Mouse (Mus musculus): ENCODE measurements around the gene Fbxl17.

Fbxl17 gene

GRCm38 (mm10) chr17:63217016-63217415, 282.8 kb downstream of the Fbxl17 start:
- DNase-seq (ENCODE audit: low spot score in 2 of 2): no peak

- no peak for DNase-seq (ENCODE audit: low spot score in 2 of 2)
These were observed 287.8 kb downstream of the Fbxl17 start for GRCm38 (mm10) chr17:63212018-63212417.

DNA sequence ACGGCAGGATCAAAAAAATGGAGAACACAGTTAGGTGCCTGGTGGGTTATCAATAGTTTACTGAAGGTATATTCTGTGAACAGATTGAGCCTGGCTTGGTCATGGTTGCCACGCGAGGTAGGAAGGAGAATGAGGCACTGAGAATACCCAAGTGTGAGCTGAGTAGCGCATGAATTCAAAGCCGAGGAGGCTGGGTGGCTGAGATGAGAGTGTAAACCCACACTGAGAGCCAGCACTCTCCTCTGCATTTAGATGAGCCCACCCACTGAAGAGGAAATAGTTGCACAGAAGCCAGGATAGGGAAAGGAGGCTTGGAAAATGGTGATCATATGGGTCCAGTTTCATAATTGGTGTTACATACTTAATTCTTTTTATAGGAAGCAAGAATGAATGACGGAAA, 290.7 kb downstream of the Fbxl17 start:
- DNase-seq (ENCODE audit: low spot score in 2 of 2): no peak

GRCm38 (mm10) chr17:63208346-63208745, 291.5 kb downstream of the Fbxl17 start:
- DNase-seq (ENCODE audit: low spot score in 2 of 2): no peak

- no peak for DNase-seq (ENCODE audit: low spot score in 2 of 2)
These were observed 292.1 kb downstream of the Fbxl17 start for GRCm38 (mm10) chr17:63207714-63208113.

DNA sequence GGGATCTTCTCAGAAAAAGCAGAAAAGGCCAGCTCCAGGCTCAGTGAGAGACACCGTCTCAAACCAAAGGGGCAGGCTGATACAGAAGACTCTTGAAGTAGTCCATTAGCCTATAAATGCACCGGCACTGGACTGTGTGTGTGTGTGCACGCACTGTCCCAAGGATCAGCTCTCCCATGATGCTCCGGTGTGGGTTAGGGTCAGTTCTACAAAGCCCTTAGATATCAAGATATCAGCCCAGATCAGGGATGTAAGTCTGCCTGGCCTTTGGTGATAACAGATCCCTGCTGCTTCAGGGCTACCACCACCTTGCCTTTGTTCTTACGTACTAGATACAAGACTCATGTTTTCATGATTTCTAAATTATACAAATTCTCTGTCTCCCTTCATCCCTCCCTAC, 294.5 kb downstream of the Fbxl17 start:
- DNase-seq (ENCODE audit: low spot score in 2 of 2): no peak

DNA sequence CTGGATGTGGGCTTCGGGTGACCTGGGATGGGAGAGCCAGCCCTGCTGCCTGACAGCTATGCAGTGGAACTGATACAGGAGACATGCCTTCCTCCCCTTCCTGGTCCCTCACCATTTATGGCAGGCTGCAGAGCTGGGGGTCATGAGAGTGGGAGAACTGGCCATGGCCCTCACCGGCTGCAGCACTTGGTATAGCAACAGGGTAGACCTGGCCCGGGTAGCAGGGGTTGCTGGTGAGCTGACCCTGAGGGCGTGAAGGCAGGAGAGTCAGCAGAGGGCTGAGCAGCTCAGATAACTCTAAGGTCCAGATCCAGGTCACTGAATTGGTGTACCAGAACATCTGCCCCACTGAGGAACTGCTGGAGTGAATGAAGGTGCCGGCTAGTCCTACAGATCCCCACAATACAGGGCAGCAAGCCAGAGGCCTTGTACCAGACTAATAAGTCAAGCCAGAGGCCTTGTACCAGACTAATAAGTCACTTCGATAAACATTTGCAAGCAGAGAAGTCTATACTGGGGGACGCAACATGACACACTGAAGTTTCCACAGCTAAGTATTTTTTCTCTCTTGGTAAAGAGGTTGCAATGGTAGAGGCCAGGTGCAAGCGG, 296.1 kb downstream of the Fbxl17 start:
- DNase-seq (ENCODE audit: low spot score in 2 of 2): no peak

DNA sequence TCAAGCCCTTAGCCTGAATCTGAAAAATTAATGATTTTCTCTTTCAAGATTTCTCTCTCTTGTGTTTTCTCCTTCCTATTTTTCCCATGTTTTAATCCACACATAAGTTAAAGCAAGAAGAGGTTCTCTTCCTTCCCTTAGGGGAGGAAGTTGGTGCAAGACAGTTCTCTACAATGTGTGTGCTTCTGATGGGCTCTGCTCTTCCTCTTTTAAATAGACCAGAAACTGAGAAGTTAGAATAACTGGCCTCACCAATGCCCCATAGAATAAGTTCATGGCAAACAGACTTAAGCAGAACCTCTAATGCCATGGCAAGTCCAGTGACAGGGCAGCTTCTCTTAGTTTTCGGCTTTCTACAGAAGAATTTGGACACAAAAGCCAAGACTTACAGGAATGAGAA, 301.1 kb downstream of the Fbxl17 start:
- no peak for DNase-seq (ENCODE audit: low spot score in 2 of 2)

DNA sequence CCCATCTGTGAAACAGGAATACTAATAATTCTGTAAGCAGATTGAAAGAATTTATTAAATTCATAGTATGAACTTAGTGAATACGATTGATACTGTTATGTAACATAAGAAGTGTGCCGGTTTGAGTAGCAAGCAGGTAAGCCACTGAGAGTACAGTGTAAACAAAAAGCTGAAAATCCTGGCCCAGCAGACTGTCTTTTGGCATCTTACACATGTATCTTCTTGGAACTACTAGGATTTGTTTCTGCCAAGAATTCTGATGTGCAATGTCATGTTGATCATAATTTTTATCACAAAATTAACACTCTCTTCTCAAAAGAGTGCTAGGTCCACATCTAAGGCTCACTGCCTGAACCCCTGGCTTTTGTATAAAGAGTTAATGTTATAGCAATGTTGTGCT, 304.3 kb downstream of the Fbxl17 start:
- no peak for DNase-seq (ENCODE audit: low spot score in 2 of 2)

GRCm38 (mm10) chr17:63193196-63193595, 306.6 kb downstream of the Fbxl17 start:
- DNase-seq (ENCODE audit: low spot score in 2 of 2): no peak

DNA sequence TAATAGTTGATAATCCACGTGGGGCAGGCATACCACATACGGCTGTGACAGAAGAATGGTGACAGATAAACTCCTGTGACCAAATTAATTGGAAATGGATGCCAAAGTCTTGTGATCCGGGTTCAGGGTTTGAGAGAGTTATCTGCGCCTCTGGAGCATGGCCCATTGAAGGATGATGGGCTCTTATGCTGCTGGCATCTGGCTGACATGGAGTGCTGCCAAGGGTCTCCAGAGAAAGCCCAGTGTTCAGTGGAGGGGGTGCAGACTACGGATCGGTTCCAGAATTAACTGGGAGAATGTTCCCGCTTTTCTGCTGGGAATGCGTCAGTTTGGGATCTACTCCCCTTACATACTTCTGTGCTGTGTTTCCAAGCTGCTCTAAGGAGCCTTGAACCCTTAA, 308.5 kb downstream of the Fbxl17 start:
- no peak for DNase-seq (ENCODE audit: low spot score in 2 of 2)

GRCm38 (mm10) chr17:63189274-63189673, 310.5 kb downstream of the Fbxl17 start:
- no peak for DNase-seq (ENCODE audit: low spot score in 2 of 2)

DNA sequence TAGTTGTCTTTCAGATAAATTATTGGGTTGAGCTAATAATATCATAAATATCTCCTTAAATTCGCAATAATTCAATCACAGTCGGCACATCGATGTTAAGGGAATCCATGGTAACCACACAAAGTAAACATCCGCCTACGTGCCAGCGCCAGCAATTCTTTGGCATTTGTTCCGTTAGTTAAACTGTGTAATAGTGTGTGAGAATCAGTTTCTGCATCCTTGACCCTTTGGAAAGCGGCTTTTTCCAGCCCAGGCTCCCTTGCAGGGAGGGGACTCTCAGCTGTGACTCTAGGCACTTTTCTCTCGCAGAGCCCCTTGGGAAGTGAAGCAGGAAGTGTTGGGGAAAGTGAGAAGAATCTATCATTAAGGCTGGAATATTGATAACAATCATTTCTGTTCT, 314.3 kb downstream of the Fbxl17 start:
- peak; percentile 19 to 26 for DNase-seq (ENCODE audit: low spot score in 2 of 2)

DNA sequence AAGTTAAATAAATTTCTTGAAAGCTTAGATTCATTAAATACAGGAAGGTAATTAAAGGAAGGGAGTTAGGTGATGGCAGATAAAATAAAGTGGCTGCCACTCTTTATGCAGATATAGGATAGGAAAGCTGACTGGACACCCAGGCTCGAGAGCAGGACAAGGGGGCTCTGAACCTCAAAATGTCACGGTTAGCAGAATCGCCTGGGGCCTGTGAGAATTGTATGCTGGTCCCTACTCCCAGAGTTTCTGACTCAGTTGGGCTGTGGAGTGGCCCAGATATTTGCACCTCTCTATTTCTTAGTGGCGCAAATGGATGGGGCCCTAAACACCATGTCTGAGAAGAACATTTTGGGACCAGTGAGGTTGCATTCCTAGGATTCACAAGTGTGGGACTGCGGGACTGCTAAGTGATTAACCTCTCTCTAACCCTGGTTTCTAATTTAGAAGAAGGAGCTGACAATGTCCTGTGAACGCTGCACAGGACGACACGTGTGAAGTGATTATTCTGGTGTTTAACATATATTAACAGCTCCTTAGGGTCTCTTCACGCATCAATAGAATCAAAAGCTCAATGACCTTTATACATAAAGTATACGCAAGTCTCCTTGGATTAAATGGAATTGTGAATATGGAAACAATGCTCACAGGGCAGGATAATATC, 314.8 kb downstream of the Fbxl17 start:
- no peak for DNase-seq (ENCODE audit: low spot score in 2 of 2)

DNA sequence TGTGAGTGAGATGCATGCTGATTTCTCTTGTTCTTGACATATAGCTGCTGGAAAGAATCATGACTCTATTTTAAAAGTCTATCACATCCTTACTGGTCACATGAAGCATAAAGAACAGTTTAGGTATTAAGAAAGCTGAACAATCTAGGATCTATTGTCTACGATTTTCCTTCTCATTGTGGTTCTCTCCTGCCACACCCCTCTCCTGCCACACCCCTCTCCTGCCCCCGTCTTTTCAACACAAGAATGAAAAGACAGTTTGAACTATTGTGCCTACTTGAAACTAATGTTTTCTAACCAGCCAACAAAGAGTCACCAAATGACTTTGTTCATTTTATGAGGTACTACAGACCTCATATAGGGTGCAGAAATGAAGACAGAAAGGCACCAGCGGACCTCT, 316.4 kb downstream of the Fbxl17 start:
- DNase-seq (ENCODE audit: low spot score in 2 of 2): no peak

DNA sequence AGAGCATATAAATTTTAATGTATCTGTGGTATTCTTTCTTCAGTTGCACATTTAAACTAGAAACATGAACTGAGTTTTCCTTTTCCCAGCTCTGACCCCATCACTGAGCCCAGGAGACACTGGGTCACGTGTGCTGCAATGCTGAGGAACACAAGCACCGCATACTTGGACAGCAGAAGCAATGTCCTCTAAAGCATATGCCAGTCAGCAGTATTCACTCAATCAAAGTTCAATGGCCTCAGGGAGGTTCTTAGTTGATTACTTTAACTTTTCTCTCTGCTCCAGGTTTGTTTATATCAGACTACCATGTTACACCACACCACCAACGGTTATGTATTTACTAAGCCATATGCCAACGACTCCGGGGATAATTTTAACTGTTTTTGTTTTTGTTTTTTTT, 318.2 kb downstream of the Fbxl17 start:
- DNase-seq (ENCODE audit: low spot score in 2 of 2): no peak

DNA sequence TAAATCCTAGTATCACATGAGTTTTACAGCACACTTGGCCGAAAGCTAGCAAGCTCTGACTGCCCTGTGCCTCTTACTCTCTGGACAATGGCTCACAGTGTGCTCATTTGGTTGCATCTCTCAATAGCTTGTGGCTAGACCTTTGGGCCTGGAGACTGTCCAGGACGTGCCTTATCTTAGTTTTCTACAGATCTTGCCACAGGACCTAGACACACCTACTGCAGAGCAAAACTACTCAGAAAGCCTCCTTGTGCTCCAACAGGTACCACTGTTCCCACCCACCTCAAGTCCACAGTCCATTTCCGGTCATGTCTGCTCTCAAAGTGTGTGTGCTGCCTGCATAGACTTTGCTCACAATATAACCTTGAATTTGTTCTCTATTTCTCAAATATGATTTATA, 319.8 kb downstream of the Fbxl17 start:
- no peak for DNase-seq (ENCODE audit: low spot score in 2 of 2)

DNA sequence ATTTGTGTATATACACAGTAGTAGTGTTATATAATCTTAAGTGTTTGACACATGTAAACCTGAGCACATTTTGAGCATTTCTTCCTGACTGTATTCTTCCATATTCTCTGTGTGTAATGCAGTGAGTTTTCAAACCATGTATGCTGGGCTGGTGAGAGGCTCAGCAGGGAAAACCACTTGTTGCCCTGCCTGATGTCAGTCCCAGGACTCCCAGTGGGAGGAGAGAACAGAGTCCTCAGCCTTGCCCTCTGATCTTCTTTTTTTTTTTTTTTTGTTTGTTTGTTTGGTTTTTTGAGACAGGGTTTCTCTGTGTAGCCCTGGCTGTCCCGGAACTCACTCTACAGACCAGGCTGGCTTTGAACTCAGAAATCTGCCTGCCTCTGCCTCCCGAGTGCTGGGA, 321.5 kb downstream of the Fbxl17 start:
- DNase-seq (ENCODE audit: low spot score in 2 of 2): no peak

GRCm38 (mm10) chr17:63176411-63176810, 323.4 kb downstream of the Fbxl17 start:
- no peak for DNase-seq (ENCODE audit: low spot score in 2 of 2)

DNA sequence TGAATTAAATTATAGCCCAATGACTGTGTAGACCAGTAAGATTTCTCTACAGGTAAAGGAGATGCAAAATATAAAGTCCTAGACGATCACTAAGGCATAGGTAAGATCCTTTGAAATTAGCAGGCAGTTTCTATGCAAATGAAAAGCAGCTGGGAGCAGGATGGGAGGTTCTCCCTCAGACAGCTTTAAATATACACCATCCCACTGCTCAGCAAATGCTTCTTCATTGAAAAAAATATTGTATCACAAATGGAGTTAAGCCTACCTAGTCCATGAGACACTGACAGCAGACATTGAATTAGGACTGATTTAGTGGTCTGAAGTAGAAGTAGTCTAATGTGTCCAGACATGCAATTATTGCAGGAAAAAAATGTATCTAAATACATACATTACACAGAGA, 327.1 kb downstream of the Fbxl17 start:
- DNase-seq (ENCODE audit: low spot score in 2 of 2): no peak

GRCm38 (mm10) chr17:63171890-63172491, 327.8 kb downstream of the Fbxl17 start:
- no peak for DNase-seq (ENCODE audit: low spot score in 2 of 2)

DNA sequence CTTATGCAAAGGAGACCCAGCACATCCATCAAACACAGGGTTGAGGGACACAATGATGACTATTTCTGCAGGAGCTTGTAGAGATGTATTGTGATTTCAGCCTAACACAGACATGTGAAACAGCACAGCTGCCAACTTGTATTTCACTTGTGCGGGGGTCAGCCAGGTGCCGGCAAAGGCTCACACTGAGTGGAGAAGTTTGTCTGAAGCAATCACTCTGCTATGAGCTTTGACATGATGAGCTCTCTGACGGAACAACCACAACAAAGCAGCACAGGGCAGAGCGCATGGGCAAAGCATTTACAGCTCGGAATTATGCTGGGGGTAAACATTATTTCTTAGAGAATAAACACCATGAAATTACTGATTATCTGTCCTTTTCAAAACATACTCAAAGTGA, 328.6 kb downstream of the Fbxl17 start:
- no peak for DNase-seq (ENCODE audit: low spot score in 2 of 2)

GRCm38 (mm10) chr17:63168019-63168788, 331.6 kb downstream of the Fbxl17 start:
- DNase-seq (ENCODE audit: low spot score in 2 of 2): no peak

All from heart, adult 9 months (tissue).